Mouse (Mus musculus) frontal cortex, adult (tissue): Measurements from ENCODE around the gene Ctnna3.
"Not testable (repeated sequence)": the region's sequence is repeated elsewhere in the genome, so short reads cannot be mapped to it uniquely, and the experiment has no call there.

ENCODE experiments used
- ATAC-seq: cut with Nextera tagmentation; 2 replicates; pipeline ENCODE4 v1.9.2; 2017; ENCODE audit warnings: mild to moderate bottlenecking, moderate library complexity, mixed read lengths; ENCODE audit not compliant: low TSS enrichment

Gene Ctnna3

DNA sequence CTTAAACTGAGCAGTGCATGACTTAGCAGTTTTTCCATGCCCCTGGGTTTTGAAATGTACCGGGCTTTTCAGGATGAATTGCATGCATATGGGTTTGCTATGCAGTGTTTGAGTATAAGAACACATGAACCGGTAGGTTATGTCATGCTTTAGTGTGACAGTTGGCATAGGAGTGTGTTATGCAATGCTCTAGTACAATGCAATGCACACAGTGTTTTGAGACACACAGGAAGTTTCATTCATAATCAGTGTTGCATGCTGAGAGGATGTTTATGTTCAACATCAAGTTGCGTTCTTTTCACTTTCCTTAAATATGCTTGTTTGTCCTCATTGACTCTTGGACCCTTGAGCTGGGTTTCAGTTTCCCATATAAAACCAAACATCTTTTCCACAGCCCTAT lies 758.1 kb downstream of the Ctnna3 start:
- ATAC-seq = no peak

DNA sequence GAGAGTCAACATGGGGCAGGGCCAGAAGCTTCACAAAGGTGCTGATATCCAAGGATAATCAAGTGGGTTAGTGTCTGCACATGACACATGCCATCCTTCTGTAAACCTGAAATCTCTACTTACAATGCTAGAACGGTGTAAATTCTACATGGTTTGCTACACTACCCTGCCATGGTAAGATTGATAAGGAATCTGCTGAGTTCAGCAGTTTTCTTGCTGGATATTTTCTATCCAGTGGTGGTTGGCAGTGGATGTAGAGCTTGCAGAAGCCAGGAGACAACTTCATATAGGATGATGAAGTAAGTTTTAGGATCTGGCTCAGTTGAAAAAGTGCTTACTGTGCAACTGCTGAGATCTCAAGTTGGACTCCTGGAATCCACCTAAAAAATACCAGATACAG lies 767.7 kb downstream of the Ctnna3 start:
- no peak for ATAC-seq

GRCm38 (mm10) chr10:64215632-64216031 lies 785.7 kb downstream of the Ctnna3 start:
- peak; percentile 98 for ATAC-seq

DNA sequence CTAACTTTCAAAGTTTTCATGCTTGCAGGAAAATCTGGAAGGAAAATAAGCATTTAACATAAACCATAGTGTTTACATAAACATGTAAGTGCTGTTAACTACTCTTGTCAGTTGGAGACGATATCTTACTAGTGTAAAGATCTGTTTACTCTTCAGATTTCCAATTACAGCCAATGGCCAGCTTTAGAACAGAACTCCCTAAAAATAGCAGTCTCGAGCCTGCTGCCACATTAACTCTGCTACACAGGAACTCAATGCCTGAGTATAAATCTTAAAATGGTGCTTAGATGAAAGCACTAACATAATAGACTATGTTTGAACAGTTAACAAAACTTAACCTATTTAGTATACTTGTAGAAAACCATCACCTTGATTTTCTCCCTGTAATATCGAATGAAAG lies 793.1 kb downstream of the Ctnna3 start:
- 0 out of 2 replicates have a peak, but pooled peaks have one; percentile 57 for ATAC-seq

- ATAC-seq = no peak
These were observed 794.1 kb downstream of the Ctnna3 start for GRCm38 (mm10) chr10:64224007-64224406.

- peak; percentile 86 for ATAC-seq
These were observed 794.5 kb downstream of the Ctnna3 start for GRCm38 (mm10) chr10:64224424-64224823.

- not testable (repeated sequence) for ATAC-seq
These were observed 795.9 kb downstream of the Ctnna3 start for GRCm38 (mm10) chr10:64225826-64226225.

GRCm38 (mm10) chr10:64243421-64243820 lies 813.5 kb downstream of the Ctnna3 start:
- peak; percentile 59 for ATAC-seq

- ATAC-seq = peak; percentile 82
These were observed 838.3 kb downstream of the Ctnna3 start for GRCm38 (mm10) chr10:64268156-64268555.

GRCm38 (mm10) chr10:64275143-64275542 lies 845.2 kb downstream of the Ctnna3 start:
- no peak for ATAC-seq

DNA sequence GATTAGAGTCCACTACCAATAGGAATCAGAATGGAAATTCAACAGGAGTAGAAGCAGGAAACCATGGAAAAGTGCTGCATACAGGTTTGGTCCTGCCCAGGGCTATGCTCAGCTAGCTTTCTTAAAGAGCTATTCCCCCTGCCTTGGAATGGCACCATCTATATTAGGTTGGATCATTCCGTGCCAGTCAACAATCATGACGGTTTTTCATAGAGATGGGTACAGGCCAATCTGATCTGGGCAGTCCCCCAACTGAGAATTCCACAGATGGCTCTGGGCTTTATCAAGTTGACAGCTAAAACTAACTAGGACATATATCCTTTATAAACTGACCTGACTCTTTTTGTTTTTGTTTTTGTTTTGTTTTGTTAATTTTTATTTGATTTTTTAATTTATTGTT lies 848.9 kb downstream of the Ctnna3 start:
- no peak for ATAC-seq

DNA sequence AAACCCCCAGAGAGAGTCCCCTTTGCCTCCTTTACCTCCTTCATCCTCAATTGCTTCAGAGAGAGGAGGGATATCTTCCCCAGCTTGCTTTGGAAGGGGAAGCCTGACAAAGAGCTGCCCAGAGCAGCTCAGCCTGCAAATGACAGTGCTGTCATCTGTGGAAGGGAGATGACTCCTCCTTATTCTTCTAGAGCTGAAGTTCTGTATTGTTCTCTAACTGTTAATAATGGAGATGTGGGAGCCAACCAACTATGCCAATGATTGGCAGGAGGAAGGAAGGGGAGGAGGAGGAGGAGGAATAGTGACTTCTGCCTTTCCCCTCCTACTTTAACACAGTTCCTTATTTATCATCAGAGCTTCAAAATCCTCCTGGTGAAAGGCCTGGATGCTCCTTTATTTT lies 875.9 kb downstream of the Ctnna3 start:
- ATAC-seq = peak; percentile 79

GRCm38 (mm10) chr10:64311622-64312292 lies 881.9 kb downstream of the Ctnna3 start:
- peak; percentile 95 for ATAC-seq

DNA sequence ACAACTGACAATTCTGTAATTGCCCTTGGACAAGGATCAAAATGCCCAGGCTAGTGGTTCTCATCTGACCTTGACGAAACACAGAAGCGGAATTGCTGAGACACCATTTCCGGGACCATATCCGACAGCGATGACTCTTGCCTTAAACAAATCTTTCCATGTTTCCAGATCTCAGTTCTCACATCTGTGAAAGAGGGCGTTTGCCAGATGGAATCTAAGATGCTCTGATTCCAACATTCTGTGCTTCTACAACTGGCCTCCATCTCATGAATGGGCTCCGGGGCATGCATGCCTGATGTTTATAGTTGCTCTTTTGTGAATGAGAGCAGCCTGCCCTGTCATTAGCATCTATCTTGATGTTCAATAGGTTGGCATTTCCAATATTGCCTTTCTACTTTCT lies 890.4 kb downstream of the Ctnna3 start:
- ATAC-seq = peak; percentile 97

DNA sequence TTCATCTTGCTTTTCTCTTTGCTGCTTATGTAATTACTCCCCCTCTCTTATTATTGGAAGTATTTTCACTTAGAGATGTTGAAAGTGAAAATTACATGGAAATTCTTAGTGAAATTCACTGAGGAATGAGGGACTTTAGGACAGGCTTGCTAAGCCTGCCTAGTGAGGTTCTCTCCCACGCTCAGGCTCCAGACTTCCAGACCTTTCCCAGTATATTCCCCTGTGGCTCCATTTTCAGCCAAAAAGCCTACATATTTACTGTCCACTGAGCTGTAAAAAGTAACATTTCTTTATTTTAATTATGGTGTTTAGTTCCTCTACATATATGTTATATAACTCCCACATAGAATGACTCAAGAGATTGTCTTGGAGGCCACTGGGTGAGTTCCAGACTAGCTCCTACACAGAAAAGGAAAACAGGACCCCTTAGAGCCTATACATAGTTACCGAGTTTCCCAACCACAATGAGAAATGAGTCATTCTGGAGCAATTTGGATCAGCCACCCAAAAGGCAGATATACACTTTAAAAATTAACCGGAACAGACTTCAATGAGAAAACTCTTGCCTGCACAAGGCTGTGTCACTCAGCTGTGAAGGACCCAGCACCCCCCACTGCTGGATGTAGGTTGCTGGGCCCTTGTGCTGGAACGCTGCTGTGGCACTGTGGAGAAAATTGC lies 912.9 kb downstream of the Ctnna3 start:
- peak; percentile 98 for ATAC-seq

GRCm38 (mm10) chr10:64373288-64373687 lies 943.4 kb downstream of the Ctnna3 start:
- ATAC-seq = no peak

DNA sequence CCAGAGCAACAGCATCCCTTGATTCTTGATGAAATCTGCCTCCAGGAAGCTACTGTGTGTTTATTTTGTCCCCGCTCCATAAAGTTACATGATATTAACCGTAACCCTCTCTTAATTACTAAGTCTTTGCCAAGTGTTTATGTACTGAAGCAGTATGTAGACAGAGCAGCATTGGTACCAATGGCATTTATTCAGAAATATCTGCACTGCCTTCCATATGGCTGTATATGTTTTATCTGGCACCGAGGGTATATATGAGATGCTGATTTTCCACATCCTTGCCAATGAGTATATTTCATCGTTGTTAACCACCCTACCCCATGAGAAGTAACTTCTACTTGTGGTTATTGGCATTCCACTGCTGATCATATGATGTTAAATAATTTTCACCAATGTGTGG lies 947.9 kb downstream of the Ctnna3 start:
- ATAC-seq = no peak

DNA sequence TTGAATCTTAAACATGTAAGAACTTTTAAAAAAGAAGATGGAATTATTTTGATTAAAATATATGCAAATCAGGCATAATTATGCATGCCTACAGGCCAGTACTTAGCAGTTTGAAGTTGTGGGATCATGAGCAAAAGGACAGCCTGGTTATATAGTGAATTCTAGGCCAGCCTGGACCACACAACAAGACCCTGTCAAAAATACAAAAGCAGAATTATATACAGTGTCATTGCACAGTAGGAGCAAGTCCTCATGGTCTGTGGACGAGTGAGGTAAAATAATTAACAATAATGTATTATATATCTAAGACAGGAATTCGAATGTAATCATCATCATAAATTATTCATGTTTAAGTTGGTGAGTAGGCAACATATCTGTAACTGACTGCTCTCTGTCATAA lies 966.7 kb downstream of the Ctnna3 start:
- ATAC-seq = no peak

GRCm38 (mm10) chr10:64418396-64418795 lies 988.5 kb downstream of the Ctnna3 start:
- ATAC-seq = not testable (repeated sequence)

- no peak for ATAC-seq
These were observed 1008.8 kb downstream of the Ctnna3 start for GRCm38 (mm10) chr10:64438736-64439135.

DNA sequence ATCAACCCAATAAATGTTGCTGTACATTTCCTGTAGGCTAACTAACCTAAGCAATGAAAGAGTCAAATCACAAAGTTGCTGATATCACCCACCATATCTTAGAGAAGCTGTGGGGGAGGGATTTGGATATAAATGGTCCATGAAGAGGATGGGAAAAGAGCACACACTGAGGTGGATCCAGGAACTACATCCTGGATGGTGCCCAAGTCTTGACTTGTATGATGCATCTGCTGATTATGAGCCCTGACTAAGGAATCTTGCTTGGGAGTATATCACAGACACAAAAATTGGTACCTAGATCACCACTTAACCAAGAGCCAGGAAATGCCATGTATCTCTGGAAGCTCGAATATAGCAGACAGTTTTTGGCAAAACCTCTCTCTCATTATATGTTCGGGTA lies 1018.7 kb downstream of the Ctnna3 start:
- peak; percentile 62 for ATAC-seq

- ATAC-seq = peak; percentile 62
These were observed 1053.4 kb downstream of the Ctnna3 start for GRCm38 (mm10) chr10:64483281-64483680.

GRCm38 (mm10) chr10:64489471-64489870 lies 1059.6 kb downstream of the Ctnna3 start:
- no peak for ATAC-seq
